Mouse (Mus musculus): Measurements from ENCODE around the gene Mesp2. TPM values are rescaled to one million over a fixed set of nuclear protein-coding genes. Genes with fewer than 3 reads are reported as not detected.
A peak's percentile ranks its signal among the peaks of the same experiment; 100 is the strongest.
"Not testable (repeated sequence)": the region's sequence is repeated elsewhere in the genome, so short reads cannot be mapped to it uniquely, and the experiment has no call there.

The Mesp2 gene
- polyA plus RNA-seq, 1 experiment from 2014 or later, result 0.17 TPM

GRCm38 (mm10) chr7:79786295-79786694, 24.2 kb upstream of the Mesp2 start:
- Histone ChIP-seq H3K27me3 (replicated peaks) (peaks cover 34% of the 10 kb centered on the region), H3K9ac (no peak overlapping the region), H3K4me2 (no peak overlapping the region), H3K27ac (ENCODE audit: poor library complexity, severe bottlenecking) (no peak overlapping the region), H3K36me3 (no peaks in the 10 kb centered on the region), H3K4me1 (replicated peaks) (peaks cover 7% of the 10 kb centered on the region), H3K4me3 (no peak overlapping the region), H3K9me3 (replicated peaks) (no peaks in the 10 kb centered on the region)
- 18% methylated on average over 6 of the region's 6 CpGs for WGBS
- peak; percentile 16; the same call in 1 of the 2 replicates for ATAC-seq (ENCODE audit: insufficient number of reproducible peaks, low FRiP score)

- not testable (repeated sequence) for H3K9ac ChIP-seq; H3K27ac ChIP-seq (ENCODE audit: poor library complexity, severe bottlenecking); ATAC-seq (ENCODE audit: insufficient number of reproducible peaks, low FRiP score); H3K4me3 ChIP-seq; H3K9me3 ChIP-seq (replicated peaks); H3K36me3 ChIP-seq; H3K4me2 ChIP-seq
- 29% methylated on average over 2 of the region's 2 CpGs for WGBS
- Histone ChIP-seq H3K4me1 (replicated peaks) (peaks cover 23% of the 10 kb centered on the region), H3K27me3 (replicated peaks) (peaks cover 68% of the 10 kb centered on the region)
Observed at GRCm38 (mm10) chr7:79789812-79790211, 20.7 kb upstream of the Mesp2 start.

- WGBS, result 2% methylated on average over 80 of the region's 80 CpGs
- 0 out of 2 replicates have a peak, but pooled peaks have one; percentile 25 for ATAC-seq (ENCODE audit: insufficient number of reproducible peaks, low FRiP score)
- Histone ChIP-seq H3K36me3 (no peaks in the 10 kb centered on the region), H3K9me3 (replicated peaks) (no peaks in the 10 kb centered on the region), H3K4me1 (replicated peaks) (peaks cover 25% of the 10 kb centered on the region), H3K27ac (ENCODE audit: poor library complexity, severe bottlenecking) (no peak overlapping the region), H3K4me2 (peak overlapping the region; percentile 77), H3K27me3 (replicated peaks) (peaks cover 73% of the 10 kb centered on the region), H3K4me3 (peak overlapping the region; percentile 46), H3K9ac (peak overlapping the region; percentile 54)
Observed at GRCm38 (mm10) chr7:79792635-79793421, 17.7 kb upstream of the Mesp2 start.

GRCm38 (mm10) chr7:79793688-79794087, 16.8 kb upstream of the Mesp2 start, which contains the start of gene Mesp1:
Gene Mesp1 (minus strand): TSS chr7:79793788.
- H3K4me3 ChIP-seq, result peak within 1 kb of the TSS; percentile 46
- H3K27me3 ChIP-seq (replicated peaks), result peaks cover 74% of the 10 kb centered on the region
- no peaks in the 10 kb centered on the region for H3K36me3 ChIP-seq
- H3K9ac ChIP-seq, result peak within 1 kb of the TSS; percentile 54
- no peak for ATAC-seq (ENCODE audit: insufficient number of reproducible peaks, low FRiP score)
- H3K27ac ChIP-seq (ENCODE audit: poor library complexity, severe bottlenecking), result no peak within 1 kb of the TSS
- H3K4me1 ChIP-seq (replicated peaks), result peaks cover 25% of the 10 kb centered on the region
- 67% methylated on average over 6 of the region's 6 CpGs for WGBS
- H3K4me2 ChIP-seq, result peak within 1 kb of the TSS; percentile 77
- H3K9me3 ChIP-seq (replicated peaks), result no peaks in the 10 kb centered on the region

GRCm38 (mm10) chr7:79798606-79799005, 11.9 kb upstream of the Mesp2 start:
- 21% methylated on average over 5 of the region's 5 CpGs for WGBS
- no peak for ATAC-seq (ENCODE audit: insufficient number of reproducible peaks, low FRiP score)
- no peak overlapping the region for H3K9ac ChIP-seq

GRCm38 (mm10) chr7:79799048-79799447, 11.5 kb upstream of the Mesp2 start:
- Histone ChIP-seq H3K9me3 (replicated peaks) (no peaks in the 10 kb centered on the region), H3K27me3 (replicated peaks) (peaks cover 41% of the 10 kb centered on the region), H3K27ac (ENCODE audit: poor library complexity, severe bottlenecking) (no peak overlapping the region), H3K4me3 (no peak overlapping the region), H3K9ac (no peak overlapping the region), H3K36me3 (no peaks in the 10 kb centered on the region), H3K4me1 (replicated peaks) (peaks cover 10% of the 10 kb centered on the region), H3K4me2 (no peak overlapping the region)
- under 1% methylated on average over 8 of the region's 8 CpGs for WGBS
- ATAC-seq (ENCODE audit: insufficient number of reproducible peaks, low FRiP score), result no peak

More at GRCm38 (mm10) chr7:79798606-79799005, 11.9 kb upstream of the Mesp2 start:
- peaks cover 45% of the 10 kb centered on the region for H3K27me3 ChIP-seq (replicated peaks)
- no peaks in the 10 kb centered on the region for H3K36me3 ChIP-seq
- no peak overlapping the region for H3K4me2 ChIP-seq
- H3K4me3 ChIP-seq, result no peak overlapping the region
- H3K4me1 ChIP-seq (replicated peaks), result peaks cover 6% of the 10 kb centered on the region; the same call in 1 of the 2 replicates
- H3K27ac ChIP-seq (ENCODE audit: poor library complexity, severe bottlenecking), result no peak overlapping the region
- H3K9me3 ChIP-seq (replicated peaks), result no peaks in the 10 kb centered on the region

- ATAC-seq (ENCODE audit: insufficient number of reproducible peaks, low FRiP score), result no peak
- 55% methylated on average over 6 of the region's 6 CpGs for WGBS
- Histone ChIP-seq H3K9me3 (replicated peaks) (no peaks in the 10 kb centered on the region), H3K27me3 (replicated peaks) (peaks cover 37% of the 10 kb centered on the region), H3K9ac (no peak overlapping the region), H3K4me2 (no peak overlapping the region), H3K36me3 (no peaks in the 10 kb centered on the region), H3K4me1 (replicated peaks) (peaks cover 14% of the 10 kb centered on the region), H3K4me3 (no peak overlapping the region), H3K27ac (ENCODE audit: poor library complexity, severe bottlenecking) (no peak overlapping the region)
Observed at GRCm38 (mm10) chr7:79799506-79799905, 11.0 kb upstream of the Mesp2 start.

- 80% methylated on average over 4 of the region's 4 CpGs for WGBS
- Histone ChIP-seq H3K9ac (no peak overlapping the region), H3K27me3 (replicated peaks) (peaks cover 30% of the 10 kb centered on the region), H3K4me3 (no peak overlapping the region), H3K27ac (ENCODE audit: poor library complexity, severe bottlenecking) (no peak overlapping the region), H3K4me1 (replicated peaks) (peaks cover 14% of the 10 kb centered on the region), H3K9me3 (replicated peaks) (no peaks in the 10 kb centered on the region), H3K36me3 (no peaks in the 10 kb centered on the region), H3K4me2 (no peak overlapping the region)
- no peak for ATAC-seq (ENCODE audit: insufficient number of reproducible peaks, low FRiP score)
Observed at GRCm38 (mm10) chr7:79800336-79800735, 10.2 kb upstream of the Mesp2 start.

GRCm38 (mm10) chr7:79801391-79801790, 9.1 kb upstream of the Mesp2 start:
- ATAC-seq (ENCODE audit: insufficient number of reproducible peaks, low FRiP score), result no peak
- H3K27ac ChIP-seq (ENCODE audit: poor library complexity, severe bottlenecking), result no peak overlapping the region
- WGBS, result 63% methylated on average over 11 of the region's 11 CpGs
- peaks cover 14% of the 10 kb centered on the region for H3K4me1 ChIP-seq (replicated peaks)
- H3K9me3 ChIP-seq (replicated peaks), result no peaks in the 10 kb centered on the region
- no peak overlapping the region for H3K4me2 ChIP-seq
- H3K27me3 ChIP-seq (replicated peaks), result peaks cover 21% of the 10 kb centered on the region
- H3K9ac ChIP-seq, result no peak overlapping the region
- no peak overlapping the region for H3K4me3 ChIP-seq
- H3K36me3 ChIP-seq, result no peaks in the 10 kb centered on the region

GRCm38 (mm10) chr7:79802037-79802436, 8.5 kb upstream of the Mesp2 start:
- Histone ChIP-seq H3K4me1 (replicated peaks) (peaks cover 13% of the 10 kb centered on the region), H3K27ac (ENCODE audit: poor library complexity, severe bottlenecking) (no peak overlapping the region), H3K4me3 (no peak overlapping the region), H3K36me3 (no peaks in the 10 kb centered on the region), H3K27me3 (replicated peaks) (peaks cover 21% of the 10 kb centered on the region), H3K9ac (no peak overlapping the region), H3K4me2 (no peak overlapping the region), H3K9me3 (replicated peaks) (no peaks in the 10 kb centered on the region)
- no peak for ATAC-seq (ENCODE audit: insufficient number of reproducible peaks, low FRiP score)
- 50% methylated on average over 5 of the region's 5 CpGs for WGBS

- H3K9ac ChIP-seq, result no peak overlapping the region
- no peak overlapping the region for H3K4me3 ChIP-seq
- H3K4me2 ChIP-seq, result no peak overlapping the region
- H3K9me3 ChIP-seq (replicated peaks), result no peaks in the 10 kb centered on the region
- H3K4me1 ChIP-seq (replicated peaks), result peaks cover 8% of the 10 kb centered on the region; the same call in 1 of the 2 replicates
- H3K36me3 ChIP-seq, result no peaks in the 10 kb centered on the region
- ATAC-seq (ENCODE audit: insufficient number of reproducible peaks, low FRiP score), result no peak
- peaks cover 10% of the 10 kb centered on the region for H3K27me3 ChIP-seq (replicated peaks)
- no peak overlapping the region for H3K27ac ChIP-seq (ENCODE audit: poor library complexity, severe bottlenecking)
- 32% methylated on average over 2 of the region's 2 CpGs for WGBS
Observed at GRCm38 (mm10) chr7:79803887-79804286, 6.6 kb upstream of the Mesp2 start.
